Mouse (Mus musculus): ENCODE measurements around the gene Prmt8.

Prmt8 gene

DNA sequence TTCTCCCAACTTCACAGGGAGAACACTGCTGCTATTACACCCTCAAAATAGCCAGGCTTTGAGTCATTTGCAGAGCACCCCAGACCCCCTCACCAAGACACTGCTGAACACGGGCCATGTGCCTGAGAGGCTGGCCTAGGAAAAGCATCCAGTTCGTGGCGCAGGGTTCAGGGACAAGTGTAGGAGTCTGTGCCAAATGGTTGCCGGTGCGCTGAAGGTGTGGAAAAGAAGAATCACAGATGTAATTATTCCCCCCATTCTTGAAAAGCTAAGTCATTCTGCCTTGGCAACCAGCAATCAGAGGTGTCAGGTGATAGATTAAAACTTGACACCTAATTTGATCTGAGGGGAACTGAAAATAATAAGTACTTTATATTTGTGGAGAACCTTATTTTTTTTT, 109.8 kb downstream of the Prmt8 start:
- no peak for DNase-seq

- no peak for DNase-seq
Observed at GRCm38 (mm10) chr6:127657152-127657551, 112.1 kb downstream of the Prmt8 start.

DNA sequence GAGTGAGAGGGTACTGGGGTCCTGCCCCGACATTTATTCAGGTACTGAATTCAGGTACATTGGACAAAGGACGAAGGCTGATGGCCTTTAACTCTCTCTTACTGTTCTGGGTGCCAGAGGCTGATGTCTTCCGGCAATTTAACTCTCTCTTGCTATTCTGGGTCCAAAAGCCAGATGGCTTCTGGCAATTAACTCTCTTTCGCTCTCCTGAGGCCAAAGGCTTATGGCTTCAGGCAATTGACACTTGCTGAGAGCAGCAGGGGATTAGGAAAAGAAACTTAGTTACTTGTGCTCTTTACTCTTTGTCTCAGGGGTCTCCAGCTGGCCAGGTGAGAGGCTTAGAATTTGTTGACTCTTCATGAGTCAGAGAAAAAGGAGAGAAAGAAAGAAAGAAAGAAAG, 113.3 kb downstream of the Prmt8 start:
- DNase-seq, result no peak

- DNase-seq, result no peak
Observed at GRCm38 (mm10) chr6:127641077-127641801, 128.0 kb downstream of the Prmt8 start.
